In the genomic region with DNA sequence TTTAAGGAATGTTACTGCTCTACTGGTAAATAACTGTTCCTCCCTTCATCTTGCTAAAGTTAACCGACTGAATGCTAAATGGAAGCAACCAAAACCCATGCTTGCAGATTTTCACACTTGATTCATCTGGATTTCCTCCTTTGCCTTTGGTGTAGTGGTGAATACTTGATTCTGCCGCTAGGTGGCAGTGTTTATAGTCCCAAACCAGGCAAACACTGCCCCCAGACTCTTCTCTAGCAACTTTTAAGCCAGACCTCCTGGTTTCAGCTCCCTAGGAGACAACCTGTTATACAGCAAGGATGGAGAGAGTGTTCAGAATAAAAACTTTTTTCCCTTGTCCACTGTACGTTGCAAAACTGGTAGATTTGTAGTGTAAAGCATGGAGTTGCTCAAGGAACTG, we compare ENCODE assay signal across 8 mouse cellular contexts. TPM values are rescaled to one million over a fixed set of nuclear protein-coding genes. Genes with fewer than 3 reads are reported as not detected.
DNase-seq lines count a peak whose midpoint lies in the region; ATAC-seq and TF ChIP-seq lines count a peak whose summit lies in the region.

No protein-coding gene starts in this region.

- H3K79me2 ChIP-seq in MEL (ENCODE audit: control insufficient read depth, insufficient read depth, low read length, poor library complexity) = no peaks in the 10 kb centered on the region

- 0 out of 2 replicates have a peak, but pooled peaks have one; percentile 27 for ATAC-seq in heart, postnatal 0 days (ENCODE audit: insufficient read depth, low read depth)
- no peak for ATAC-seq in activated CD4-positive, CD25-positive, alpha-beta regulatory T cell, adult 4 months

- no peaks in the 10 kb centered on the region for H3K9me3 ChIP-seq in MEL (replicated peaks; ENCODE audit: insufficient read depth, low read length)
- no peaks in the 10 kb centered on the region for H3K9me3 ChIP-seq in heart, postnatal 0 days (replicated peaks; ENCODE audit: control insufficient read depth, low read length)

- 1% methylated on average over 3 of the region's 3 CpGs for WGBS in heart, postnatal 0 days

- peaks cover 0 to 5% of the 10 kb centered on the region in 2 experiments; a peak in 1 of 4 replicates for H3K4me1 ChIP-seq in MEL (ENCODE audit: control insufficient read depth in 1 of 2, insufficient read depth in 2 of 2, low read length in 2 of 2)
- H3K4me1 ChIP-seq in heart, postnatal 0 days (ENCODE audit: control insufficient read depth, insufficient read depth) = no peaks in the 10 kb centered on the region

- no peak for TF ChIP-seq EP300 in MEL (IDR thresholded peaks at IDR 0.05; ENCODE audit: low read depth in 1 of 2, low read length in 2 of 2)
- TF ChIP-seq EP300 in heart, postnatal 0 days (IDR thresholded peaks at IDR 0.05; ENCODE audit: low read depth) = no peak

- TF ChIP-seq RAD21 in MEL (IDR thresholded peaks at IDR 0.05; ENCODE audit: low read depth, low read length) = peak; percentile 27

- no peak overlapping the region for H3K9ac ChIP-seq in MEL (ENCODE audit: control insufficient read depth, low read depth, low read length, poor library complexity, severe bottlenecking)
- no peak overlapping the region for H3K9ac ChIP-seq in heart, postnatal 0 days (replicated peaks; ENCODE audit: low read depth, low read length)

- H3K27me3 ChIP-seq in MEL (ENCODE audit: control insufficient read depth in 1 of 2, insufficient read depth in 2 of 2, low read length in 2 of 2) = no peaks in the 10 kb centered on the region
- no peaks in the 10 kb centered on the region for H3K27me3 ChIP-seq in heart, postnatal 0 days (ENCODE audit: control insufficient read depth, insufficient read depth, low read length)

- TF ChIP-seq POLR2A in MEL (IDR thresholded peaks at IDR 0.05; ENCODE audit: control insufficient read depth in 1 of 2, insufficient read depth in 1 of 2, low read depth in 1 of 2, low read length in 2 of 2, poor library complexity in 1 of 2) = no peak

- peaks cover 0 to 5% of the 10 kb centered on the region in 2 experiments; a peak in 2 of 4 replicates for H3K36me3 ChIP-seq in MEL (ENCODE audit: control insufficient read depth in 1 of 2, insufficient read depth in 2 of 2, low read length in 2 of 2)
- H3K36me3 ChIP-seq in heart, postnatal 0 days (replicated peaks; ENCODE audit: control insufficient read depth, insufficient read depth, low read length) = no peaks in the 10 kb centered on the region

- H3K27ac ChIP-seq in MEL (ENCODE audit: control insufficient read depth, low read depth, low read length) = no peak overlapping the region
- H3K27ac ChIP-seq in heart, postnatal 0 days (ENCODE audit: low read depth) = no peak overlapping the region

- no peak overlapping the region for H3K4me3 ChIP-seq in MEL (ENCODE audit: control insufficient read depth in 1 of 2, insufficient read depth in 1 of 2, low read depth in 2 of 2, low read length in 2 of 2)
- no peak overlapping the region for H3K4me3 ChIP-seq in heart, postnatal 0 days (ENCODE audit: low read depth, low read length)

- peak; percentile 69 to 89 (median 86) for TF ChIP-seq CTCF in MEL (IDR thresholded peaks at IDR 0.05 in 2 of 3, conservative IDR thresholded peaks at IDR 0.05 in 1 of 3; ENCODE audit: control insufficient read depth in 1 of 3, insufficient read depth in 1 of 3, low read depth in 2 of 3, low read length in 3 of 3, poor library complexity in 1 of 3, severe bottlenecking in 1 of 3)
- peak; percentile 86 for TF ChIP-seq CTCF in heart, postnatal 0 days (IDR thresholded peaks at IDR 0.05; ENCODE audit: low read depth)

- H3K4me2 ChIP-seq in heart, postnatal 0 days (ENCODE audit: low read depth, low read length) = no peak overlapping the region

- peak; percentile 78 for DNase-seq in MEL (ENCODE audit: low read depth, low spot score)
- DNase-seq in adrenal gland, postnatal 10 days = peak; percentile 77
- peak; percentile 59 for DNase-seq in embryo, embryonic 11.5 days (ENCODE audit: low read depth, low spot score)
- DNase-seq in heart, postnatal 0 days (ENCODE audit: low spot score) = peak; percentile 63
- peak; percentile 61 for DNase-seq in layer of hippocampus, adult 9-11 months
- DNase-seq in lung, postnatal 36 days = peak; percentile 79
- DNase-seq in retina, postnatal 7 days (ENCODE audit: low read depth, low spot score) = peak; percentile 62

TF ChIP-seq in MEL, 35 proteins besides CTCF, POLR2A, EP300 and RAD21:
- peak; percentile 35 for TF ChIP-seq SMC3 (IDR thresholded peaks at IDR 0.05; ENCODE audit: low read depth, low read length)
- TF ChIP-seq TAL1 (IDR thresholded peaks at IDR 0.05; ENCODE audit: low read length) = no peak
- TF ChIP-seq UBTF (IDR thresholded peaks at IDR 0.05; ENCODE audit: borderline replicate concordance, insufficient read depth, low read depth, low read length) = no peak
- no peak for TF ChIP-seq TCF12 (IDR thresholded peaks at IDR 0.05; ENCODE audit: low read depth, low read length)

RNA-seq across cellular contexts. Expression of gene Cep78, which starts 13.4 kb away (rescaled TPM):
- 22.0 and 23.0 TPM in 2 replicates for total RNA-seq in MEL (2012; rRNA removed)
- 10 to 100 TPM in 1 of 2 experiments, not detected in 1; 22.2 TPM for polyA plus RNA-seq in MEL (2012; ENCODE audit: insufficient read depth in 1 of 2, insufficient read length in 2 of 2, low read depth in 1 of 2, low replicate concordance in 2 of 2, missing spikeins in 1 of 2)
- total RNA-seq in adrenal gland, postnatal 10 days (2021) = 10 to 100 TPM; 11.2 to 11.5 TPM
- total RNA-seq in heart, postnatal 0 days (2014; rRNA removed; ENCODE audit: low replicate concordance) = 4.6 TPM in 2 replicates
- 6.9 and 7.2 TPM in 2 replicates for polyA plus RNA-seq in heart, postnatal 0 days (2015; fragmentation: Nextera tagmentation; extraction: Ambion mirVana)
- 1 to 10 TPM; 2.2 to 3.0 TPM for polyA plus RNA-seq in activated CD4-positive, CD25-positive, alpha-beta regulatory T cell, adult 4 months (2017; shearing (Covaris generic))

RNA-seq across cellular contexts. Expression of gene Psat1, which starts 51.0 kb away (rescaled TPM):
- total RNA-seq in MEL (2012; rRNA removed) = 201 and 352 TPM in 2 replicates
- polyA plus RNA-seq in MEL (2012; ENCODE audit: insufficient read depth in 1 of 2, insufficient read length in 2 of 2, low read depth in 1 of 2, low replicate concordance in 2 of 2, missing spikeins in 1 of 2) = 100 to 1,000 TPM; 484 to 552 TPM
- total RNA-seq in adrenal gland, postnatal 10 days (2021) = 100 to 1,000 TPM in 1 of 2 experiments, 10 to 100 TPM in 1; 60.7 to 140 TPM
- 30.6 and 55.3 TPM in 2 replicates for total RNA-seq in heart, postnatal 0 days (2014; rRNA removed; ENCODE audit: low replicate concordance)
- 20.3 and 20.4 TPM in 2 replicates for polyA plus RNA-seq in heart, postnatal 0 days (2015; fragmentation: Nextera tagmentation; extraction: Ambion mirVana)
- polyA plus RNA-seq in activated CD4-positive, CD25-positive, alpha-beta regulatory T cell, adult 4 months (2017; shearing (Covaris generic)) = 10 to 100 TPM; 59.0 to 61.6 TPM
